Mouse (Mus musculus) heart, postnatal 0 days (tissue): ENCODE data around the gene Mab21l1.

Experiments
- CTCF ChIP-seq: IDR thresholded peaks from 2 replicates; pipeline ENCODE4 v1.5.1; 2016; ENCODE audit warnings: antibody characterized with exemption, control low read depth, low read depth
- EP300 ChIP-seq: IDR thresholded peaks from 2 replicates; pipeline ENCODE4 v1.6.1; 2016; ENCODE audit warnings: antibody characterized with exemption, low read depth

GRCm38 (mm10) chr3:55768654-55769053, 13.7 kb upstream of the Mab21l1 start:
- TF ChIP-seq EP300 (no peak), CTCF (no peak)
